Mouse (Mus musculus) testis, adult 2 months (tissue): ENCODE measurements around the gene Camta1.

Source experiments
- CTCF ChIP-seq: fragments of 200-500 bp; IDR thresholded peaks from 2 replicates; pipeline ENCODE4 v1.5.1; 2012; ENCODE audit warnings: low read depth, mild to moderate bottlenecking, inconsistent platforms, low read length, moderate library complexity; ENCODE audit not compliant: control insufficient read depth, insufficient read depth, insufficient replicate concordance
- POLR2A ChIP-seq: fragments of 200-500 bp; IDR thresholded peaks from 2 replicates; pipeline ENCODE4 v1.6.1; 2012; ENCODE audit warnings: low read depth, mild to moderate bottlenecking, inconsistent platforms, low read length, moderate library complexity; ENCODE audit not compliant: control insufficient read depth

DNA sequence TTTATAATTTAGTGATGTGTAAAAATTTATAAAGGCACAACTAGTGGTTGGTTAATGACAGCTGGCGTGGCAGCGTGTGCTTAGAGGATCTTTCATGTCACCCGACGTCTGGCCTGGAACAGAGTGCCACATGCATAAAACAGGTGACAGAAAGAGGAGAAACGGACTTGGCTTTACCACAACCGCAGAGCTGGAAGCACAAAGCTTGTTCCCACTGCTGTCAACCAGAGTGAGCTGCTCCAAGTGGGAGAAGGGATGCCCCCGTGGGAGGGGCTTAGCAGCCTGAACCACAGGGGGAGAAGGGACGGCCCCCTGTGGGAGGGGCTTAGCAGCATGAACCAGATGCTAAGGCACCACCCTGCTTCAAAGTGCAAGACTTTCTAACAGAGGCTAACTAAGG lies 452.9 kb downstream of the Camta1 start:
- TF ChIP-seq POLR2A (no peak), CTCF (no peak)
